Mouse (Mus musculus): ENCODE results near the gene Nup85.
A peak's percentile ranks its signal among the peaks of the same experiment; 100 is the strongest.

Nup85 gene

DNA sequence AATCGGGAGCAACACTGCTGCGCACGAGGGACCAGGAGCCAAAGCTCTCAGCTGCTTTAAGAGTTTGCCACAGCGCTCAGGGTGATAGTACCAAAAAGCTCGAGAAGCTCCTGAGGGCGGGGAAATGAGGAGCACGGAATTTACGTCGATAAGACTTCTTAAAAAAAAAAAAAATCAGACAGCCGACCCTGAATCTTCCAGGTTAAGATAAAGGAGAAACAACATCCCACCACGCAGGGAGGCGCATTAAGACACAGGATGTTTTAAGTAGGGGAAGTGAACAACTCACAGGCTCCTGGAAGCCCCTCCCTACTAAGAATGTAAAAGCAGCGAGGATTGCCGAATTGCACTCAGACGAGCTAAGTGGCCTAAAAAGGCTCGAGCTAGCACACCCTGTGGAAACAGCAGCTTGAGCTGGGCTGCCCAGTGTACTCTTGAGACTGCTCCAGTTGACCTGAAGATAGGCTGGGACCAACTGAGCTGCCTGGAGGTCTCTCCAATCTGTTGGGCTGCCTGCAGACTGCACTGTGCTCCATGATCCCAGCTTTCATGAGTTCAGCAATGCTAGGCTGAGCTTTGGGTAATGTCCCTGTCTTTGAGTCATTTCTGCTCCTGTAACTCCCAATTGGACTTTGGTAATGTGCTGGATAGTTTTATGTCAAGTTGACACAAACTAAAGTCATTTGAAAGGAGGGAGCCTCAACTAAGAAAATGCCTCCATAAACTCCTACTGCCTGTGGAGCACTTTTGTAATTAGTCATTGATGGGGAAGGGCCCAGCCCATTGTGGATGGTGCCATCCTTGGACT, 49.1 kb downstream of the Nup85 start:
- no peak for DNase-seq (ENCODE audit: low read depth, low spot score)

DNA sequence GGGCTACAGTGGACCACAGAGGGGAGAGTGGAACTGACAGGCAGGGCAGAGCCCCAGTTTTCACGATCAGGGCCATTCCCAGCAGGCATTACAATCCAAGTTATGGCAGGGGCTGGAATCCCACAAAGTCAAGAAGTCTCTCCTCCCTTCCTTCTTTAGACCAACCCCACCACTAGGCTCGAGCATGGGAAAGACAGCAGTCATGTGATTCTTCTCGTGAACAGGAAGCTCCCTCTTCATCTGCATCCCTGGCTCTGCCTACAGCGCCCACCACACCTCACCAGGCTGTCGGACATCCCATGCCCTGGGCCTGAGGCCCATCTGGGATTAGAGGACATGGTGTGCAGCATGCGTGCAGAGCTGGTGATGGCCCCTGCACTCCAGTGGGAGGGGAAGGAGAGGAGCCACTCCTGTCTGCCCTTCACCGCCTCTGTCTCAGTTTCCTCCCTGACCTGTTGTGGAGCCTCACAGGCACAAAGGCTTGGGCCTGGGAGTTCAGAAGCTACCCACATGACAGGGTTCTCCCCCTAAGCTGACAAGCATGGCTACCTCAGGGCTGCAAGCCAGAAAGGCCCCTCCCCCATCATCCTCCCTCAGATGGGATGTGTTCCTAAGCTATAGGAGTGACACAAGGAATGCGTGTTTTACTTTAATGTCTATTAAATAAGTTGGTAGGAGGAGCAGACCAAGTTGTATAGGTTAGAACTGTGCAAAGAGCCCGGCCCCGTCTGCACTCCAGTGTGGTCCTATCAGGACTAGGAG, 50.3 kb downstream of the Nup85 start:
- no peak for DNase-seq (ENCODE audit: low read depth, low spot score)

DNA sequence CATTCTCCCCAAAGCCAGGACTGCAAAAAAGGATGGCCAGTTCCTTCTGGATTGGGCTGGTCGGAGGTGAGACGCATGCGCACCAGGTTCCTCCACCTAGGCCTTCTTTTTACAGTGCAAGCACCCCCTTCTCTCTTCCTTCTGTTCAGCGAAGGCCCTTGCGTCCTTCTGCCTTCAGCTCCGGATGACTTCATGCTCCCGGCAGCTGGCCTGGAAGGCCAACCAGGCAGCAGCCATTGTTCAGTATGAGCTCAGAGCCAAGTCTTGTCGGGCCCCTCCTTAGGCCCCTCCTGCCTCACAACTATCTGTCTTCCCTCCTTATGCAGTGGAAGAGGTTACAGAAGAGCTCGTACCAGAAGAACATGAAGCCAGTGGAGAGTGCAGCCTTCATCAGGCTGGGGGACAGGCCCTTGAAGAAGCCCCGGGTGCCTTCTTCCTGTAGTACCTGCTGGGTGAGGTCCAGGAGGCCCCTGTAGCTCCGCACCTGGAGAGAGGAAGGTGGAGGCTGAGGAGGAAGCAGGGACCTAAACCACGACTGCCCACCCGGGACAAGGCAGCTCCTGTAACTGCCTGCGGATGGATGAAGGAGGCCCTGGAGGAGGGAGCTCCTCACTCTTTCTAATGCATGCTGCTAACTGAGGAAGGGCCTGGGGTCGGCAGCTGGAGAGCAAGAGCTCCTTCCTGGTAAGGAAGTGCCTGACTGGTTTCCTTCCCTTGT, 51.0 kb downstream of the Nup85 start:
- no peak for DNase-seq (ENCODE audit: low read depth, low spot score)

DNA sequence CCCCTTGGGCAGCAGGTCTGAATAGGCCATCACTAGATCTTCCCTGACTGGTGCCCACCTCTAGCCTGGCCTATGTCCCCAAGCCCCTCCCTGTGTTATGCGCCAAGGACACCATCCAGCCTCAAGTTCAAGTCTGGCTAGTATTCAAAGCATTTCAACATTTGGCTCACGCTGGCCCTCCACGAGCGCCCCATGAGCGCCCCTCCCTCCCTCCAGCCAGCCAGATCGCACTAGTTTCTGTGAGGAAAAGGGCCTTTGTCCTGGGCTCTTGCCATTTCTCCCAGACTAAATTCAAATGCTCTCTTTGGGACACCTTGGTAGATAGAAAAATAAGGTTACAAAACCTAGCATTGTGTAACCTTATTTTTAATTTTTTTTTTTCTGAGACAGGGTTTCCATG, 51.6 kb downstream of the Nup85 start:
- no peak for DNase-seq (ENCODE audit: low read depth, low spot score)

DNA sequence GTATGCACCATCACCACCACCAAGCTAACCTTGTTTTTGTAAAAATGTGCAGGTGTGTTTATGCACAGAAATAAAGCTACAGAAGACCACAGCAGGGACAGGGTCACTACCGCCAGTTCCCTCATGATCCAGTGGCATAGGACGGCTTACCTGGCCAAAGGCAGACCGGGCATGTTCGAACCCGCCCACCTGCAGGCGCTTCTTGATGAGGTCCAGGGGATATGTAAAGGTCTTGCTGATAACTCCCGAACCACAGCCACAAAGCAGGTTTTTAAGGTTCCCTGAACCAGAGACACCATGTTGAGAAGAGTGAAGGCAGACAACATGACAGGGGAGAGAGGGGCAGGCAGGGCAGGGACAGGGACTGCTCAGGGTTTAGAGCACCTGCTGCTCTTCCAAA, 52.1 kb downstream of the Nup85 start:
- DNase-seq (ENCODE audit: low read depth, low spot score) = no peak

DNA sequence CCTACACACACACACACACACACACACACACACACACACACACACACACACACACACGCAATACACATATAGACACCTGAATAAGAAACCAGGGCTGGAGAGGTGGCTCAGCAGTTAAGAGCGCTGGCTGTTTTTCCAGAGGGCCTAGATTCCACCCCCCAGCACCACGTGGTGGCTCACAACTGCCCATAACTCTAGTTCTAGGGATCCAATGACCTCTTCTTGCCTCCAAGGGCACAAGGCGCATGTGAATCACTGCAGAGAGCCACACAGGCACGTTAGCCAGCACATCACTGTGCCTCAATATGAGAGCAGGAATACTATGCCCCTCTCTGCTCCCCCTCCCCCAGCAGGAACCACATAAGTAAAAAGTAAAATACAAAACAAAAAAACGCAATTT, 52.7 kb downstream of the Nup85 start:
- DNase-seq (ENCODE audit: low read depth, low spot score) = no peak

DNA sequence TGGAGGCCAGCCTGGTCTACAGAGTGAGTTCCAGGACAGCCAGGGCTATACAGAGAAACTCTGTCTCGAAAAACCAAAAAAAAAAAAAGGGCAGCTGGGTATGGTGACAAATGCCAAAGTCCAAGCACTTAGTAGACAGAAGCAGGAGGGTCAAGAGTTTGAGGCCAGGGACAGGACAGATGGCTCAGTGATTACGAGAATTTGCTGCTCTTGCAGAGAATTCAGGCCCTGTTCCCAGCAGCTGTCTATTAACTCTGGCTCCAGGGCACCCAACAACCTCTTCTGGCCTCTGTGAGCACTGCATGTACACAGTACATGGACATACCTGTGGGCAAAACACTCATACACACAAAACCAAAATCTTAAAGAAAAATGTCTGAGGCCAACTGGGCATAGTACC, 53.8 kb downstream of the Nup85 start:
- DNase-seq (ENCODE audit: low read depth, low spot score) = no peak

DNA sequence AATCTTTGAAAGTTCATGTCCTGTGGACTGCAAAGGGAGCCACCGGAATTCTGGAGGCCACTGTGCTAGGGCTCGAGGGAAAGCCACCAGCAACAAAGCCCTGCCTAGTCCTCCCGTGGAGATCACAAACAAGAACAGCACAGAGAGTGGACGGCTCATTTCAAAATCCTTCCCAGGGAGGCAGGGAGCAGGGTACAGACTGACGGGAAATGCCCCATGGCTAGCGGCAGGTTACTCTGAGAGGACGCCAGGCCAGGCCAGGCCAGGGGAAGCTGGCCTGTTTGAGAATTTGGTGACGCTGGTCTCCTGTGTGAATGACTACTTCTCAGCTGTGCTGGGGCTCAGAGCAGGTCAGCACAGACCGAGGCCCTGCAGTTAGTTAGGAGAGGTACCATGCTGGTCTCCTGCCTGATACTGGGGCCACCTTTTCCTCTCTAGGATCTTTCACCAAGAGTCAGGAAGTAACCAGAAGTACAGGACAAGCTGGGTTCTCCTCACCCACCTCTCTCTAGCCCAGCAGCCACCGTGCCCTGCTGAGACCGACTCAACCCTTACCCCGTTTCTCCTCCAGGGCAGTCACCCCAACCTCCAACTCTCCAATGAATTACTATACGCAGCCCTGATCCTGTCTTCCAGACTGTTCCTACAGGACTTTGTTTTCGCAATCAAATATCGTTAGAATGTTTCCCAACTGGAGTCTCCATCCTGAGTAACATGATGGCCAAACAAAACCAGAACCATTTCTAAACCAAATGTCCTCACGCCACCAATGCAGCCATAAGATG, 54.7 kb downstream of the Nup85 start:
- DNase-seq (ENCODE audit: low read depth, low spot score) = no peak

DNA sequence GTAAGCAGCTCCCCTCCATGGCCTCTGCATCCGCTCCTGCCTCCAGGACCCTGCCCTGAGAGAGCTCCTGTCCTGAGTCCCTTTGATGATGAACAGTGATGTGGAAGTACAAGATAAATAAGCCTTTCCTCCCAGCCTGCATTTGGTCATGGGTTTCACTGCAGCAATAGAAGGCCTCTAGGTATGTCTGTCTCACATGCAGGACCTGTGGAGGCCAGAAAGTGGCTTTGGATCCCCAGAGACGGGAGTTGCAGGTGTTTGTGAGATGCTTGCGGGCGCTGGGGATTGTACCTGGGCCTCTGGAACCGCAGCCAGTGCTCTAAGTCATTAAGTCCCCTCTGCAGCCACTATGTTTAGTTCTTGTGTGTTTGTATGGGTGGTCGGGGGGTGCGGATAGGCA, 55.7 kb downstream of the Nup85 start:
- DNase-seq (ENCODE audit: low read depth, low spot score) = no peak

DNA sequence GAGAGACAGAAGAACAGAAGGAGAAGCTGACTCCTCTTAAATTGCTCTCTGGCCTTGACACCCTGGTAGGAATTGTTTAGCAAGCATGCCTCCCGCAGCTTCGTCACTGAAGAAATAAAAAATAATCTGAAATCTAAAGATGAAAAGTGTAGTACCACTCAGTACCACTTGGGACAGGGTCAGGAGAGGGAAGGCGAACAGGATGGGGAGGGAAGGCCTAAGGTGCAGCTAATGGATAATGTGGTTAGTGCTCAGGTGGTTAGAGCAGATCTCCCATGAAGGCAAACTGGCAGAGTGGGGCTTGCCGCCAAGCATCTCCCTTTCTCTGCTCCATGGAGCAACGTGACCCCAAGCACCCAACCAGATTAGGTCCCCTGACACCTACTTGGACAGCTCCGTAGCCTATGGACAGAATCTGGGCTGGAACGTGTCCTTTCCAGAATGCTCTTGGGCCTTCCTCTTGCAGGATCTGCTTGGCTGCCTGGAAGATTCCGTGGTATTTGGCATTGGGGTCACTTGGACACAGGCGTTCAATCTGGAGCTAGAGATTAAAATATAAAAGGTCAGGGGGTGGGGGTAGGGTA, 59.3 kb downstream of the Nup85 start:
- DNase-seq (ENCODE audit: low read depth, low spot score) = no peak

DNA sequence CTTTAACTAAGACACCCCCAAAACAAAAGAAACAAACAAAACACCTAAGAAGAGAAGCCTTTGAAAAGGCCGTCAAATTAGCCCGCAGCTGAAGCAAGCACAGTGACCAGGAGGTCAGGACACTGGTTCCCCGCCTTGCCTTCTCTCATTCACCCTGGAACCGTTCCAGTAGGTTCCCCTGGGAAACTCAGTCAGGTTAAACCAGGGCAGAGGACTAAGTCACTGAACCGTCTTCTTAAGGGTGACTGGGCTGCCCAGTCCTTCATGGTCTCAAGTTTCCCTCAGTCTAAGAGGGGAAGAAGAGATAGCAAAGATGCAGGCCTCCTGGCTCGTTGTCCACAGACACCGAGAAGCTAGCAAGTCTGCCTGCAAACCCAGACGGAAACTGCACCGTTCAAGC, 61.6 kb downstream of the Nup85 start:
- no peak for DNase-seq (ENCODE audit: low read depth, low spot score)

DNA sequence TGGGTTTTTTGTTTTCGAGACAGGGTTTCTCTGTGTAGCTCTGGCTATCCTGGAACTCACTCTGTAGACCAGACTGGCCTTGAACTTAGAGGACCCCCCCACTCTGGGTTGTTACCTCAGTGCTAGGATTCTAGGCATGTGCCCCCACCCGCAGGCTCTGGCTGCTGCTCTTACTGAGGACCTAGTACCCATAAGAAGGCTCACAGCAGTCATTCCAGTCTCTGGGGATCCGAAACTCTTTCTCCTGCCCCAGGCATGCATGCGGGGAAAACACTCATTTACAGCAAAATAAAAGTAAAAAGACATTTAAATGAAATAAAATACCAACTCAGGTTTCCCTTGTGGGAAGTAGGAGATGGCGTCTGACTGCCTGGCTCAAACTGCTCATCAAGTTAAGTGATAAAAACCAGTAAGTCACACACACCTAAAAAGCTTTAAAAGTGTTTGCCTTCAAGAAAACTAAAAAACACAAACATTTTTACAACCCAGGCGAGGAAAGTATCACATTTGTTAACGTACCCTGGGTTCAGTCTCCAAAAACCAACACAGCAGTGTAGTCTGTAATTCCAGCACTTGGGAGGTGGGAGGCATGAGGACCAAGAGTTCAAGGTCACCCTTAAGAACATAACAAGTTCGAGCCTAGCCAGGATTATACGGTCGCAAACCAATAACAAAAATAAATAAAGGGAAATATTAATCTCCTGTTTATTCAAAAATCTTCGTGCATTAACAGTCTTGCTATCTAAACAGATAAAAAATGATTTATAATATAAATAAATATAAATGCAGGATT, 62.8 kb downstream of the Nup85 start:
- DNase-seq (ENCODE audit: low read depth, low spot score) = no peak

DNA sequence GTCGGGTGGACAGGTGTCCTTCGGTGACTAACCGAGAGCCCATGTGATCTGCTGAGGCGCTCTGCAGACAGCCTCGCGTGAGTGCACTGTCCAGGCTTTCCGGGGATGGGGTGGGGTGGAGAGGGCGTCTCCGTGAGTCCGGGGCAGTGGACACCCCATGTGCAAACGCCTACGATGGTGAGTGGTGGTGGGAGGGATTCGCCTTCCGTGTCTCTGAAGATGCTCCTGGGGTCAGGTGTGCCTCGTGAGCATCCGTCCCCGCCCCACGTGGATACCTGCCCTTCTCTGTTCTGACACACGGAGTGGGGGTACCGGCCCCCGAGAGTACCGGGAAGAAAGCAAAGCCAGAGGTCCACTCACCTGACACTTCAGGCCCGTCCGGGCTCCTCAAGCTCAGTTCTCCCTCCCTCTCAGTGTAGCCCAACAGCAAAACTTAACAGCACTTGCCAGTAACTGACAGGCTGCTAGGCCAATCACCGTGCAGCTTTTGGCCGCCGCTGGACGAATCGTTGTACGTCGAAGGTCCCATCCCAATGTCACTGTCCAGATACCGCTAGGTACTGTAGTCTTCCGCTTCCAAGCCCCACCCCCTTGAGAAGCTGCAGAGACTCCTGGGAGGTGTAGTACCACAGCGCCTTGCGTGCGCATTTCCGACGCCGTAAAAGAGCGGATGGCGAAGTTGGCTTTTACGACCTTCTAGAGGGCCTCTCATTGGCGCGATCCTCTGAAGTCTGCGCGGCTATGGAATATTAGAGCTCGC, 63.7 kb downstream of the Nup85 start, which contains the start of gene Slc25a19:
Slc25a19 (minus strand) TSS at position 591 of the 760 bp plus-strand sequence.
- peak; percentile 97 for DNase-seq (ENCODE audit: low read depth, low spot score)

DNA sequence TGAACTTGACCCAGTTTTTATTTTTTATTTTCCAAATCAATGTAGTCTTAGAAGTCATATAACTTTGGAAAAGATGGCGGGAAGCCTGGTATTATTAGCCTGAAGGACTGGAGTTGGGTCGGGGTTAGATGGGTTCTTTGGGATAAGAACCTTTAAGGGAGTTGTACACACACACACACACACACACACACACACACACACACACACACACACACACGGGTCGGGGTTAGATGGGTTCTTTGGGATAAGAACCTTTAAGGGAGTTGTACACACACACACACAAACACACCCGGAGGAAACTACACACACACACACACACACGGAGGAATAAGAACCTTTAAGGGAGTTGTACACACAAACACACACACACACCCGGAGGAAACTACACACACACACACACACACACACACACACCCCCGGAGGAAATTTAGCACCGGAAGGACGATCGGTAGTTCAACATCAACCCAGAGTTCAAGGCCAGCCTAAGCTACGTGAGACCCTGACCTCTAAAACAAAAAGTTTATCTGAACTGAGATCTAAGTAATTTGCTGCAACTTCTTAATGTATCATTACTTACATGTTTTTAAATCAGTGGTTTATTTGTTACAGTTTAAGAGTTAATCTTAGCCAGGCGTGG, 64.3 kb downstream of the Nup85 start:
- DNase-seq (ENCODE audit: low read depth, low spot score) = no peak

DNA sequence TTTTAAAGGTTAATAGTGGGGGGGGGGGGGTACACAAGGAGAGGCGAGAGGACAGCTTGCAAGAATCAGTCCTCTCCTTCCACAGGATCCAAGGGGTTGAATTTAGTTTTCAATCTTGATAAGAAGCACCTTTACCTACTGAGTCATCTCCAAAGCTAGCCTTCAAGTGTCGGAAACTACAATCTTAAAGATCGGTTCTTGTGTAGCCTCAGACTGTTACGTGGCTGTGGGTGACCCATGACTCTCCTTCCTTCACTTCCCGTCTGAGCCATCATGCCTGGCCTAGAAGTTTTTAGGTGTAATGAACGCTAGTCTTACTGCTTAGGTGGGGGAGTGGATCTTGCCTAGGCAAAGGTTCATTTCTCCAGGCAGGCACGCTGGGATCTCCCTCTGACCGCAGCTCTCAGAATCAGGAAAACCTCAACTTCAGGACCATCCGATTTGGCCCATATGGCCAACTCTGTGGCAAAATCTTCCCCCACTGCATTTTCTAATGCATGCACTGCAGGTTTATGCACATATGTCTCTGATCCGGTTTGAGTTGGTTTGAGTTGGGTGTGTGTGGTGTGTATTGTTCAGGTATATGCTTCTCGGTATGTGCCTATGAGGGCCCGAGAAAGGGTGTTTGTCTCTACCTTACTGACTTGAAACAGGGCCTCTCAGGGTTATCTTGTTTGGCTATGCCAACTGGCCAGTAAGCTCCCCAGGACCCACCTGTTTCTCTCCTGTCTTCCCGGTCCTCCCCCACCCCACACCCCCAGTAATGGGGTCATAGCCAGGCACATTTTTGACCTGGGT, 65.7 kb downstream of the Nup85 start:
- no peak for DNase-seq (ENCODE audit: low read depth, low spot score)

DNA sequence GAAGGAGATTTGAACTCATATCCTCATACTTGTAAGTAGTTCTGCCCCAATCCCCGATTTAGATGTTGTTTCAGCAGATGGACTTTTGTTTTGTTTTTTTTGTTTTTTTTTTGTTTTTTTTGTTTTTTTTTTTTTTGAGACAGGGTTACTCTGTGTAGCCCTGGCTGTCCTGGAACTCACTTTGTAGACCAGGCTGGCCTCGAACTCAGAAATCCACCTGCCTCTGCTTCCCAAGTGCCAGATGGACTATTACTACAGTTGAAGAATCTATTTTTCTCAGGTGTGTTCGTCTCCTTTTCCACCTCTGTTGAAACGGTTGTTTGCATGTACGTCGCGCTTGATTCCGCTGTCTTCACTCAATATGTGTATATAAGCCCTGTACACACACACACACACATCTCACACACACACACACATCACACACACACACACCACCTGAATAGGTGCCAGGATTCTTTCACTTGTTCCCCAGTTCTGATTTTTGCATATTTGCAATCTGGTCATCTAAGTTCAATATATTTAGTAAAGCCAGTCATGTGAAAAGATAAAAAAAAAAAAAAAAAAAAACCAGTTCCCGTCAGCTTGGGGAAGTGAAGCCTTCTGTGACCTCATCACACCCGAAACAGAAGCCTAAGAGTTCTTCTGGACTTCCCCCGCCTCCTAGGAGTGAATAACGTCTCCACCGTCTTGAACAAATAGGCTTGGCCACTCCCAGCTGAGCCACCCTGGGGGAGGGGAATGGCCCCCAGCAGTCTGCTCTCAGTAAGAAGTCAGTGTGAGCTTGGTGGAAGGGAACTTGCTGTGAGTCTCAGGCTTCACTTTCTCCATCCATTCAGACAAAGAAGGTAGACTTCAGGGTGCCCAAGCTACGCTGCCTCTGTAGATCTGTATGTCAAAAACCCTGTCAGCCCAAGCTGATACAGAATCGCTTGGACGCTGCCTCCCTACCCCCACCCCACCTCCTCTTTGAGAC, 66.6 kb downstream of the Nup85 start:
- DNase-seq (ENCODE audit: low read depth, low spot score) = no peak

DNA sequence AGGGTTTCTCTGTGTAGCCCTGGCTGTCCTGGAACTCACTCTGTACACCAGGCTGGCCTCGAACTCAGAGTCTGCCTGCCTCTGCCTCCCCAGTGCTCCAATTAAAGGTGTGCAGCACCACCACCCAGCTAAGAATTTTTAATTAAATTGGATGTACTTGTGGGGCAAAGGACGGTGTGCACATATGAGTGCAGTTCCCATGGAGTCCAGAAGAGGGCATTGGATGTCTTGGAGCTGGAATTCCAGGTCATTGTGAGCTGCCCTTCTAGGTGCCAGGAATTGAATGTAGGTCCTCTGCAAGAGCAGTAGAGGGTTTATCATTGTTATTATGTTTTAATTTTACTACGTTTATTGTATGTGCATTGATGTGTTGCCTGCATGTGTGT, 67.3 kb downstream of the Nup85 start:
- DNase-seq (ENCODE audit: low read depth, low spot score) = no peak
